Mouse (Mus musculus): ENCODE data around the gene Slc37a1. TPM values are rescaled to one million over a fixed set of nuclear protein-coding genes. Genes with fewer than 3 reads are reported as not detected.

Gene Slc37a1
- total RNA-seq, 1 experiment from 2014 or later: 9.4 TPM

- peak; percentile 55 for ATAC-seq (replicated peaks; ENCODE audit: low read depth, poor library complexity, severe bottlenecking)
These were observed 99.4 kb downstream of the Slc37a1 start, which contains the start of gene Pde9a for GRCm38 (mm10) chr17:31385671-31386665. Gene Pde9a, plus strand, starts transcription at chr17:31386210.

GRCm38 (mm10) chr17:31386766-31387275 is 100.2 kb downstream of the Slc37a1 start:
- no peak for ATAC-seq (replicated peaks; ENCODE audit: low read depth, poor library complexity, severe bottlenecking)

DNA sequence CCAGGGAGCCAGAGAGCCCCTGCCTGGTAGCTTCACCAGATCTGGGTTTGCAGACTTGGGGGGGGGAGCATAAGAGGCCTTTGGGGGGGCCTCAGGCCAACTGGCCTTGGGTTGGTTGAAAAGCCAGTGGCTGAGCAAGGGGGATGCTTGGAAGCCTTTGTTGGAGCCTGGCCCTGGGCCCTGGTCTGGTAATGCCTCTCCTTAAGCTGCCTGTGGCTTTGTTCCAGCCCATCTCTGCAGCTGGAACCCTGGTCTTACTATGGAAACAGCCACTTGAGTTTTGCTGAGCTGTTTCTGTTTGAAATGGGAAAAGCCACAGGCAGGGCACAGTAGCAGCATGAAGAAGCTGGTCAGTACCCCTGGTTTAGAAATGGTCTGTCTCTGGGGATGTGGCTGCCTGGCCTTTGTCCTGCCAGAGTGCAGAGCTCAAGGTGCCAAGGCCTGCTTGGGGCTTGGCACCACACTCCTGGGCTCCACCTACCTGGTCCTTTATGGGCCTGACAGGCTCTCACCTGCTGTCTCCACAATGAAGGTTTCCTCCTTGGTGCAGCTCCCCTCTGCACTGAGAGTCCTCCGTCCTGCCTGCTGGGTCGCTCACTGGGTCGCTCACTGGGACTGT is 102.9 kb downstream of the Slc37a1 start:
- ATAC-seq (replicated peaks; ENCODE audit: low read depth, poor library complexity, severe bottlenecking): no peak

DNA sequence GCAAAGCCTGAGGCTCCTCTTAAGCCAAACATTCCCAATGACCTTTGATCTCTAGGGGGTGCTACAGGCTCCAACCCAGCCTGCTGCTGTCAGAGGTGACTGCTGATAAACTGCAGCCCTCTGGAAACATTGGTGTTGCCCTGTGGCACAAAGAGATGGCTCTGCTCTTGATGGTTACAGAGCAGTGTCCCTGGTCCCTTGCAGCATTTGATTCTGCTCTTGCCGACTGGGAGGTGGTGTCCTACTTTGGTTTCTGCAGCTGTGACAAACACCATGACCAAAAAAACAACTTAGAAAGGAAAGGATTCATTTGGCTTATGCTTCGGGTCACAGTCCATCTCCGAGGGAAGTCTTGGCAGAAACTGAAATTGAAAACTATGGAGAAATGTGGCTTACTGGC is 104.9 kb downstream of the Slc37a1 start:
- no peak for ATAC-seq (replicated peaks; ENCODE audit: low read depth, poor library complexity, severe bottlenecking)

DNA sequence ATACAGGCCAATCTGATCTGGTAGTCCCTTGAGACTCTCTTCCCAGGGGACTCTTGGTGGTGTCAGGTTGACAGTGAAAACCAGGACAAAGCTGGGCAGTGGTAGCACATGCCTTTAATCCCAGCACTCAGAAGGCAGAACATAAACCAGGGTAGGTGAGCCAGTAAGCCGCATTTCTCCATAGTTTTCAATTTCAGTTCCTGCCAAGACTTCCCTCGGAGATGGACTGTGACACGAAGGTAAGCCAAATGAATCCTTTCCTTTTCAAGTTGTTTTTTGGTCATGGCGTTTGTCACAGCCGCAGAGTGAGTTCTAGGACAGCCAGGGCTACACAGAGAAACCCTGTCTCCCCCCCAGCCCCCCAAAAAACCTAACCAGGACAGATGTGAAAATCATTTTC is 105.4 kb downstream of the Slc37a1 start:
- ATAC-seq (replicated peaks; ENCODE audit: low read depth, poor library complexity, severe bottlenecking): no peak

DNA sequence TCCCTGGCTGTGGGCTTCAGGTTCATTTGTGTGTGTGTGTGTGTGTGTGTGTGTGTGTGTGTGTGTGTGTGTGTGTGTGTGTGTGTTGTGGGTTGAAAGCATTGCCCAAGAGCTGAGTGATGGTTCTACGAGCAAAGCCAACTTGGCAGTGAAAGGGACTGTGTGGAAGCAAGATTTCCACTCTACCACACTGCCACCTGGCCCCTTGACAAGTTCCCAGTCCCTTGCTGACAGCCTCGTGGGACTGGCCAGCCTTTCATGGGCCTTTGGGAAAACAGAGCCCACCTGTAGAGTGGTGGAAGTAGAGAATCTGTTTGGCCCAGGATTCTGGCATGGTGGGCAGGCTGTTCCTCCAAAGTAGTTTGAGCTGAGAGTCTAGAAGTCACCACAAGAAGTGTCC is 107.2 kb downstream of the Slc37a1 start:
- ATAC-seq (replicated peaks; ENCODE audit: low read depth, poor library complexity, severe bottlenecking): no peak

DNA sequence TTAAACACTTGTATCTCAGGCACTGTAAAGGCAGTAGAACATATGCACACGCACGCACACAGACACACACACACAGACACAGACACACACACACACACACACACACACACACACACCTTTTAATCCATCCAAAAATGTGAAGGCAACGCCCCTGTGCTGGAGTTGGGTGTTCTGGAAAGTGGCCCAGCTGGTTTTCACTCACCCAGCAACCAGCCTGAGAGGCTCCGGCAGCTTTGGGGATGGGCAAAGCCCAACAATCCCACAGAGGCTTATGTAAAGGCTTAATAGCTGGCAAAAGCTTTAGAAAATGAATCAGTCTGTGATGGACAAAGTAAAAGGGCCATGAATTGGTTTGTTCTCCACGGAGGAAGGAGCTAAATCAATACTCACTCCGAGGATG is 113.7 kb downstream of the Slc37a1 start:
- ATAC-seq (replicated peaks; ENCODE audit: low read depth, poor library complexity, severe bottlenecking): no peak

Other genes starting within 250 kb of the Slc37a1 start
- gene Abcg1, start 229.1 kb upstream of the Slc37a1 start, total RNA-seq (2017): 19.5 and 22.7 TPM in 2 replicates
- not detected in 2 replicates for gene Tff3, start 157.1 kb upstream of the Slc37a1 start, total RNA-seq (2017)
- not detected in 2 replicates for gene Tff2, start 142.5 kb upstream of the Slc37a1 start, total RNA-seq (2017)
- not detected in 2 replicates for gene Tff1, start 121.5 kb upstream of the Slc37a1 start, total RNA-seq (2017)
- 2.9 and 4.2 TPM in 2 replicates for gene Tmprss3, start 87.8 kb upstream of the Slc37a1 start, total RNA-seq (2017)
- gene Ubash3a, start 78.9 kb upstream of the Slc37a1 start, total RNA-seq (2017): 35.5 and 37.7 TPM in 2 replicates
- not detected in 2 replicates for gene Rsph1, start 9.4 kb upstream of the Slc37a1 start, total RNA-seq (2017)
- not detected in 2 replicates for gene Pde9a, start 99.4 kb downstream of the Slc37a1 start, total RNA-seq (2017)
- 15.1 and 18.3 TPM in 2 replicates for gene Wdr4, start 233.2 kb downstream of the Slc37a1 start, total RNA-seq (2017)
- 182 and 243 TPM in 2 replicates for gene Ndufv3, start 233.3 kb downstream of the Slc37a1 start, total RNA-seq (2017)

Data from common myeloid progenitor, adult 5-6 weeks (primary cell).